Mouse (Mus musculus) midbrain, embryonic 10.5 days (tissue): ENCODE results near the gene Hoxa13. TPM values are rescaled to one million over a fixed set of nuclear protein-coding genes. Genes with fewer than 3 reads are reported as not detected.

Source experiments
- DNase-seq: peaks from one replicate; pipeline ENCODE4 v3.0.0-alpha.2; 2017; ENCODE audit warnings: low spot score
- H3K27ac ChIP-seq: fragments of 300-500 bp; sonication (generic); replicated peaks from 2 replicates; pipeline ENCODE4 v1.5.1; 2016; ENCODE audit warnings: mild to moderate bottlenecking
- H3K27me3 ChIP-seq: fragments of 300-500 bp; sonication (generic); 2 replicates; pipeline ENCODE4 v1.6.1; 2016; ENCODE audit warnings: low read depth, mild to moderate bottlenecking; ENCODE audit not compliant: poor library complexity, severe bottlenecking
- H3K36me3 ChIP-seq: fragments of 300-500 bp; sonication (generic); 2 replicates; pipeline ENCODE4 v1.6.1; 2016; ENCODE audit warnings: mild to moderate bottlenecking, moderate library complexity
- H3K4me1 ChIP-seq: fragments of 300-500 bp; sonication (generic); 2 replicates; pipeline ENCODE4 v1.6.1; 2016
- H3K4me3 ChIP-seq: fragments of 300-500 bp; sonication (generic); 2 replicates; pipeline ENCODE4 v1.5.1; 2016; ENCODE audit warnings: mild to moderate bottlenecking, moderate library complexity
- H3K9me3 ChIP-seq: fragments of 300-500 bp; sonication (generic); replicated peaks from 2 replicates; pipeline ENCODE4 v1.6.1; 2016; ENCODE audit warnings: mild to moderate bottlenecking
- WGBS: fragments of 180-500 bp; shearing (Covaris S2); methylation state at CpG from one replicate; pipeline ENCODE4 v1.1.7; 2016; 5-methylcytosine and 5-hydroxymethylcytosine counted together
- polyA plus RNA-seq: library from polyadenylated mRNA; unstranded; fragments of >200 nt; fragmentation: Nextera tagmentation; extraction: Ambion mirVana; gene quantifications from 2 replicates; pipeline ENCODE4 v1.2.1, GENCODE M21; 2016

The Hoxa13 gene
- polyA plus RNA-seq: not detected in 2 replicates

DNA sequence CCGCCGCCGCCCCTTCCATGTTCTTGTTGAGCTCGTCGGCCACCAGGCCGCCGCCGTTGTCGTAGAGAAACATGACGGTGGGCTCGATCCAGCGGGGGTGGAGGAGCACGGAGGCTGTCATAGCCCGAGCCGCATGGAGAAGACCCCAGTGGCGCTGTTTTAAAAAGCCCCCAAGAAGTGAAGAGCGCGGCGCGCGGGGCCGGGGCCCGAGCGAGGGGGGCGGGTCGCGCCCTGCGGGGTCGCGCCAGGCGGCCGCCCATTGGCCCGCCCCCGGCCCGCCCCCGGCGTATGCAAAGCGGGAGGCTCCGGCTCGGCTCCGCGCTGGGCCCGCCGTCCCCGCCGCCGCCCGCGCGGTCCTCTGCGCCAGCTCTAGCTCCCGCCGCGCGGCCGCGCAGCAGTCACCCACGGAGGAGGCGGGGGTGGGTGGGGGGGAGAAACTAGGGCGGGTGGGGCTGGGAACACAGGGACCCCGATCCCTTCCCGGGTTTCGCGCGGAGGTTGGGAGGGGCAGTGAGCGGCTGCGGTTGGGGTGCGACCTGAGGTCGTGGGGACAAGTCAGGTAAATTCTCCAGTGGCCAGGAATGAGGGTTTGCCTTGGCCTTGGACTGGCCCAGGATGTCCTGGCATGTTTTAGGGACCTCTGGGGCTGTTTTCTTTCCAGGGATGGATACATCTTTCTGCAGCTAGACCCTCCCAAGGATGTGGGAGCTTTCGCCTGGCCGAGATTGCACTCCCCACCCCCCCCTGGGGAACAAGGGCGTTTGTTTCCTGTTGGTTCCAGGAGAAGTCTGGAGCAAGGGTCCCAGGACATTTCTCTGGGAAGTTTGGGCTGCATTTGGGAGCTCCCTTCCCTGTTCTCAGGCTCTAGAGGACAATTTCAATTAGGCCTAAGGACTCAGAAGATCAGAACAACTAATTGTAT, at the start of gene Hoxa13:
Gene Hoxa13 (minus strand): TSS at position 227 of the 922 bp plus-strand sequence.
- DNase-seq: peak; percentile 67
- WGBS: 0% methylated on average over 57 of the region's 72 CpGs

DNA sequence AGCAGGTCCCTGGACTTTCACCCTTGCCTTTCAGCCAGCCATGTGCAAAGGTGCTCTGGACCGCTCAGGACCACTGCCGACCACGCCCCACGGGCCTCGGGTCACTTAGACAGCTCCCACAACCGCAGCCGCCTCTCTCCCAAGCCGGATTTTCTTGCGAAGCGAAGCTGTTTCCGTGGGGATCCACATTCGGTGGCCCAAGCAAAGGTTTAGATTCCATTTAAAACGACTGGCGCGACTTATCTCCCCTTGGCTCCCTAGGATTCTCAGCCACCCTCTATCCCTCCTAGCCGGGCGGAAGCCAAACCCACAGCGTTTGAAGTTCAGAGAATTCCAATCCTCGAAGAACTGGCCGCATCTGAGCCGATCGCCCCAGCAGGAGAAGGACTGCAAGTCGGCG, 49.7 kb upstream of the Hoxa13 start:
- Histone ChIP-seq H3K27me3 (peaks cover 100% of the 10 kb centered on the region), H3K4me1 (peaks cover 29% of the 10 kb centered on the region), H3K36me3 (no peaks in the 10 kb centered on the region), H3K27ac (no peak overlapping the region), H3K4me3 (0 out of 2 replicates have a peak overlapping the region, but pooled peaks have one; percentile 18), H3K9me3 (no peaks in the 10 kb centered on the region)
- DNase-seq: peak; percentile 56
- WGBS: under 1% methylated on average over 24 of the region's 24 CpGs

More for the DNA sequence above, at the start of gene Hoxa13:
- H3K4me1 ChIP-seq: peaks cover 15% of the 10 kb centered on the region
- peak within 1 kb of the TSS; percentile 44 for H3K4me3 ChIP-seq
- no peak within 1 kb of the TSS for H3K27ac ChIP-seq
- H3K9me3 ChIP-seq: no peaks in the 10 kb centered on the region
- H3K36me3 ChIP-seq: no peaks in the 10 kb centered on the region
- peaks cover 100% of the 10 kb centered on the region for H3K27me3 ChIP-seq

DNA sequence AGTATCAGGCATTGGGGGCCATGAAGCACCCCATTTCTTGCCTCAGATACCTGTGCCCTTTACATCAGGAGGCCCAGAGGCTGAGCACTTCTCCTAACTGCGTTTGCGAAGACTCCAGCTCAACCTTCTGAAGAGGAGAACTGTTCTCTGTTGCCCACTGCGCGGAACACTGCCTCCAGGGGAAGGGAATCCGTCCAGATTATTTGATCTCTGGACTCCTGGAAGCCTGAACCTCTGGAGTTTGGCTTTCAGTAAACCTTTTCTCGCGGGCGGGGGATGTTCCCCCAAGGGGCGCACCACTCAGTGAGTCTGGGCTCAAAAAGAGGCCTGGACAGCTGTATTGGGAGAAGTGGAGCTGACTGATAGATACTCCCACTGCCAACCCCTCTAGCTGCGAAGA, 49.1 kb upstream of the Hoxa13 start:
- peak; percentile 29 for DNase-seq
- 5% methylated on average over 10 of the region's 10 CpGs for WGBS
- Histone ChIP-seq H3K4me3 (no peak overlapping the region), H3K27me3 (peaks cover 100% of the 10 kb centered on the region), H3K9me3 (no peaks in the 10 kb centered on the region), H3K36me3 (no peaks in the 10 kb centered on the region), H3K4me1 (peaks cover 29% of the 10 kb centered on the region), H3K27ac (no peak overlapping the region)

DNA sequence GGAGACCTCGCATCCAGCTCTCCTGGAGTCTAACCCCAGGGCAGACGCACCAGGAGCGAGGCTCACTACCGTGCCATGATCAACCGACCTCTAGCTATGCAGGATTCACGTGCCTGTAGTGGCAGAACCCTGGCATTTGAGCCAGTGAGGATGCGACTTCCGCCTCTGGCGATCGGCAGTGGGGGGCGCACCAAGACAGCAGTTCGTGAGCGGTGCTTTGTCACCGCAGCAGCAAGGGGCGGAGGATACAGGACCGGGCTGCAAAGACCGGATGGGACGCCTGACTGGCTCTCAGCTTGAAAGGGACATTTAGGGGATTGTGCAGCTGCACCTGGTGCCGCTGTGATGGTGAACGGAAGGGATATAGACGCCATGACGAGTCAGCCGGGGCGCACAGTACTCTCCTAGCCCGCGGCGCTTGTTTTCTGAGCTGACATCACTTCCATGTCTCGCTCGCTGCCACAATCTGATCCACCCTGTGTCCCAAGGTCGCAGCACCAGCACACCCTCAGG, 45.3 kb upstream of the Hoxa13 start:
- Histone ChIP-seq H3K36me3 (no peaks in the 10 kb centered on the region), H3K4me3 (peak overlapping the region; percentile 54), H3K9me3 (no peaks in the 10 kb centered on the region), H3K4me1 (peaks cover 14% of the 10 kb centered on the region), H3K27me3 (peaks cover 92% of the 10 kb centered on the region), H3K27ac (no peak overlapping the region; the same call in 1 of the 2 replicates)
- peak; percentile 75 for DNase-seq
- WGBS: under 1% methylated on average over 30 of the region's 30 CpGs

DNA sequence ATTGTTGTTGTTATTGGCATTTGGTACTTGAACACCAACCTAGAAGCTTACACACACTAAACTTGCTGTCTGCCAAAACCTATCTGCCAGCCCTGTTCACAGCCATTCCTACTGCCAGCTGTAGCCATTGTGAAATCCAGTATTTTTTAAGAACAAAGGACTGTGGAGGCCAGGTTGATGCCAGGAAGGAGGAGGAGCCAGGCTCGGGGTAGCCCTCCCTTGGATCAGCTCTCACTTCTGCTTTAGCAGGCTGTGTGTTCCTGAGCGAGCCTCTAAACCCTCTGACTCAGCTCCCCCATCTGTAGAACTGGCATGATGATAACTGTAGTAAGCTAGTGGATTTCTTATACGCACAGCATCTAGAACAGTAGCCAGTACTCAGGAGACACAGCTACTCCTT, 42.7 kb upstream of the Hoxa13 start:
- no peaks in the 10 kb centered on the region for H3K9me3 ChIP-seq
- H3K27ac ChIP-seq: no peak overlapping the region
- no peak overlapping the region for H3K4me3 ChIP-seq
- peaks cover 9% of the 10 kb centered on the region for H3K4me1 ChIP-seq
- DNase-seq: no peak
- H3K36me3 ChIP-seq: no peaks in the 10 kb centered on the region
- WGBS: 61% methylated on average over 3 of the region's 3 CpGs
- H3K27me3 ChIP-seq: peaks cover 89% of the 10 kb centered on the region

DNA sequence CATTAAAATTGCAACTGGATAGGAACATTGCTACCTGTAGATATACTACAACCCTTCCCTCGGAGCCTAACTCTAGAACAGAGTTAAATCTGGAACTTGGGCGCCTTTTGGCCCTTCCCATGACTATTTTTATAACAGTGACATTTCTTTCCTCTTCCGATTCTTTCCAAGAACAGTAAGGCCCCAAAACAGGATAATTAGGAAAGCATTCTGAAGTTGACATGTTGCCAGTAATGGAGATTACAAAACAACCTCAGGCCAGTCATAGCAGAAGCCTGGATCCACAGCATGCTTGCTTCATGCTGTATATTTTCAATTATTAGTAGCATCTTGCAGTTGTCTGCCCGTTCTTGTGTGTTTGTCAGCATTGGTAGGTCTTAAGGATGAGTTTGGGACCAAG, 40.1 kb upstream of the Hoxa13 start:
- Histone ChIP-seq H3K4me1 (peaks cover 4% of the 10 kb centered on the region), H3K27me3 (peaks cover 87% of the 10 kb centered on the region), H3K4me3 (no peak overlapping the region), H3K9me3 (no peaks in the 10 kb centered on the region), H3K36me3 (no peaks in the 10 kb centered on the region), H3K27ac (no peak overlapping the region)
- WGBS: 80% methylated on average over 4 of the region's 4 CpGs
- DNase-seq: no peak

DNA sequence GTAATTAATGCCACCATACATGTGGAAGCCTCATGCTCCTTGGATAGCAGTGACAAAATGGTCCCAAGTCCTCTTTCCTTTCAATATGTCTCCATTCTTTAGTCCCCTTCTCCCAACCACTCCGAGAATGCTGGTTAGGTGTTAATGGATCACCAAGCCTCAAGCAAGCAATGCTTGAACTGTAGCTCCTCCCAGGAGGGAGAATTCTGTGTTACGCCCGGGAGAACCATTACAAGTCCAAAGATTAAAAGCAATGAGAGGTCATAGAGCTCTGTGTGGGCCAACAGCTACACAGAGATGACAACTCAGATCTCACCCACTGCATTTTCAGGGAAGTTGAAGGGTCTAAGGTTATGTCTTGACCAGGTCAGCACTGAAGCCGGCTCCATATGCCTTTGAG, 37.8 kb upstream of the Hoxa13 start:
- peaks cover 87% of the 10 kb centered on the region for H3K27me3 ChIP-seq
- H3K4me3 ChIP-seq: no peak overlapping the region
- no peaks in the 10 kb centered on the region for H3K4me1 ChIP-seq
- no peaks in the 10 kb centered on the region for H3K9me3 ChIP-seq
- DNase-seq: no peak
- H3K27ac ChIP-seq: no peak overlapping the region
- WGBS: 88% methylated on average over 4 of the region's 4 CpGs
- no peaks in the 10 kb centered on the region for H3K36me3 ChIP-seq

DNA sequence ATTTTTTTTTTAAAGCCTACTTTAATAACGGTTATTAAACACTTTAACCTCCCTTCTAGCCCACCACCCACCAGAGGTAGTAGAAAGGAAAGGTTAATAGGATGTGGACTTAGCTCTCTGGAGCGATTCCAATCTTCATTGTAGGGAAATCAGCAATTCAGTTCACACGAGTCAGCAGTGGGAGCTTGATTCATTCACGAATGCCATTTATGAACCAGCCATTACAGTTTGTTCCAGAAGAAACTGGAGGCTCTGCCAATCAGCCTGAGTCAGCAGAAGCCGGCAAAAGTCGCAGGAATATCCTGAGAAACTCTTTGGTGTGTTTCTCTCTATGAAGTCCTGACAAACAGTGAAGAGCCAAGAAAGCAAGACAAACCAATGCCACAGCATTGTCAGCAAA, 33.9 kb upstream of the Hoxa13 start:
- no peak for DNase-seq
- Histone ChIP-seq H3K36me3 (no peaks in the 10 kb centered on the region), H3K9me3 (no peaks in the 10 kb centered on the region), H3K27ac (no peak overlapping the region), H3K27me3 (peaks cover 93% of the 10 kb centered on the region), H3K4me3 (no peak overlapping the region), H3K4me1 (peaks cover 9% of the 10 kb centered on the region)
- 76% methylated on average over 6 of the region's 6 CpGs for WGBS

DNA sequence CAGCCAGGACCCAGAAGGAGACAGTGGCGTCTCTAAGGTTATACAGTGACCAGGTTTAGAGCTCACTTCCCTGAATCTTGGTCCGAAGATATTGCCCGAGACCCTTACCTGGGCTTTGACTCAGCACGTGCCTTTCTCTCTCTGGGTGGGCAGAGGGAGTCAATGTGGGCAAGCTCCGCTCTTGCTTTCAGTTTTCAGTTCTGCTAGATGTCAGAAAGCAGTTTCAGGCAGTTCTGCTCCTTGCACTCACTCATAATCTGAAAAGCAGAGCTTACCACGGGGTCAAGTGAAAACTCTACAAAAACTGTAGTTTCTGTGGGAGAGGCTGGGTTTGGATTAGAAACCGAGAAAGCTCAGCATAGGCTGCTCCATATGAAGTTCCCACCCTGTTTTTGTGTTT, 31.6 kb upstream of the Hoxa13 start:
- 53% methylated on average over 7 of the region's 7 CpGs for WGBS
- H3K27me3 ChIP-seq: peaks cover 96% of the 10 kb centered on the region
- peaks cover 9% of the 10 kb centered on the region for H3K4me1 ChIP-seq
- H3K36me3 ChIP-seq: no peaks in the 10 kb centered on the region
- no peaks in the 10 kb centered on the region for H3K9me3 ChIP-seq
- H3K4me3 ChIP-seq: no peak overlapping the region
- H3K27ac ChIP-seq: no peak overlapping the region
- DNase-seq: no peak

DNA sequence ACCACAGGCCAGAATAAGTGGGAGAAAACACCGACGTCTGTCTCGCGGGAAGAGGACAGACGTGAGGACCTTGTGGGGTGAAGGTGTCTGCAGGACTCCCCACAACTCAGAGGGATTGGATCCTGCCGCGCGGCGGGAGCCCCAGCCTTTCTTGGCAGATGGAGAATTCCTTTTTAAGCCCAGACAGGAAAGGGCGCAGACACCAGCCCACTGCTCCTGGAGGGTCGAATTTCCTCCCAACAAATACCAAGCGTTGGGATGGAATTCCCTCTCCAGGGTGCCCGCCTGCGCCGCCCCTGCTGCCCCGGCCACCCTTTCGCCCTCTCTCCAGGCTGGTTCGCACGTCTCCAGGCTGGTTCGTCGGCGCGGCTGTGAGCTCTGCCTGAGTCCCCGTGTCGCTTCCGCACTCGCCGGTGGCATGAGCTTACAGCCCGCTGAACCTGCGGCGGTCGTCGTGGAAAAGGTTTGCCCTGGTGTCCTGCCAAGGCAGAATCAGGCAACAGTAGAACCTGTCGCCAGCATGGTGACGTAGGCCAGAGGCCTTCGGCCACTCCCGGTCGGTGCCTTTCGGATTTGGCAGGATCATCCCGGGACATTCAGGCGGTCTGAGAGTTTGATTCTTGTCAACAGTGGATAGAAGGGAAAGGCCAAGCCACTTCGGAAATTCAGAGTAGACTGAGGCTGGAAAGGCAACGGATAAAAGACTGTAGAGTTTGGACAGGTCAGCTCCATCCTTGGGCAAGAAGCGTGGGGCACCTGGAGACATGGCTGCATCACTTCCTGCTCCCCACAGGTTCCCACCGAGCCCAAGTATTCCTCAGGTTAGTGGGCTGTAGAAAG, 30.6 kb upstream of the Hoxa13 start:
- Histone ChIP-seq H3K27me3 (peaks cover 97% of the 10 kb centered on the region), H3K4me3 (peak overlapping the region; percentile 37), H3K9me3 (no peaks in the 10 kb centered on the region), H3K4me1 (peaks cover 9% of the 10 kb centered on the region), H3K27ac (no peak overlapping the region), H3K36me3 (no peaks in the 10 kb centered on the region)
- WGBS: under 1% methylated on average over 45 of the region's 45 CpGs
- peak; percentile 61 for DNase-seq

DNA sequence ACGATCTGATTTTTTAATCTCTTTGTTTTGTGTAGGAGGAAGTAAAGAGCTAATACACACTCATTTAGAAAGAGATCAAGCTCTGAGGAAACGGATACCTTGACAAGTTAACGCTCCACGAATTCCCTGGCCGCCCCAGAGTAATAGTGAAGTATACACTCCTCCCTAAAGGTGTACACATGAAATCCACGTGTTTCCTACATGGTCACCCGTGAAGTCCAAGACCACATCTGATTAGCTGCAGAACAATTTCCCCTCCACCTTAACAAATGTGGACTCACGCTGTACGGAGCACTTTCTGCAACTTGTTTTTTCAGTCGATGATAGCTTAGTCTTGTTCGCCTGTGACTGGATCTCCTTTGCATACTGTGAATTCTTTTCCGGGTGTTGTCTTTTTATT, 29.5 kb upstream of the Hoxa13 start:
- Histone ChIP-seq H3K36me3 (no peaks in the 10 kb centered on the region), H3K27me3 (peaks cover 97% of the 10 kb centered on the region), H3K9me3 (no peaks in the 10 kb centered on the region), H3K4me3 (no peak overlapping the region), H3K27ac (no peak overlapping the region), H3K4me1 (peaks cover 9% of the 10 kb centered on the region)
- DNase-seq: no peak
- WGBS: 24% methylated on average over 12 of the region's 12 CpGs

DNA sequence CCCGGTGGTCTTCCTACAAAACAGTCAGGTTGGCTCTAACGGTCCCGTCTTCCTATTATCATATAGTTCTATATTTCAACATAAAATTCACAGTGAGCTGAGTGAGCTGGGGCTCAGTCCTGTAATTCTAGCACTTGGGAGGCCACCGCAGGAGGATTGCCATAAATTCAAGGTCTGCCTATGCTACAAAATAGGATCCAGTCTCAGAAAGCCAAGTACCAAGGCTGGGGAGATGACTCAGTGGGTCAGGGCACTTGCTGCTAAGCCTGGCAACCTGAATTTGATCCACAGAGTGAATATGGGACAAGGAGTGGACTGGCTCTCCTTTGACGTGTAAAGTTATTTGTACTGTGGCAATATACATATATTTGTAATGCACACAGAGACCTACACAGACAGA, 23.2 kb upstream of the Hoxa13 start:
- Histone ChIP-seq H3K9me3 (no peaks in the 10 kb centered on the region), H3K36me3 (no peaks in the 10 kb centered on the region), H3K27me3 (peaks cover 92% of the 10 kb centered on the region), H3K4me1 (no peaks in the 10 kb centered on the region), H3K4me3 (no peak overlapping the region), H3K27ac (no peak overlapping the region)
- no peak for DNase-seq
- WGBS: 87% methylated on average over 5 of the region's 5 CpGs
